Mouse (Mus musculus): ENCODE results near the gene Rtn4rl1. TPM values are rescaled to one million over a fixed set of nuclear protein-coding genes. Genes with fewer than 3 reads are reported as not detected.

Rtn4rl1 gene
- total RNA-seq (2023), result under 1 TPM; 0.22 TPM

GRCm38 (mm10) chr11:75193256-75194071 lies at the start of gene Rtn4rl1:
Gene Rtn4rl1 (plus strand): TSS chr11:75193783.

GRCm38 (mm10) chr11:75169405-75170080 lies 24.0 kb upstream of the Rtn4rl1 start, which contains the start of gene Hic1:
Gene Hic1 (minus strand): TSS chr11:75169519.

GRCm38 (mm10) chr11:75178672-75179208 lies 14.8 kb upstream of the Rtn4rl1 start, which contains the start of gene Ovca2:
Gene Ovca2 (minus strand): TSS chr11:75178835.

GRCm38 (mm10) chr11:75190905-75191441 lies 2.6 kb upstream of the Rtn4rl1 start, which contains the start of gene Dph1:
Gene Dph1 (minus strand): TSS chr11:75191241.

Other genes with a start within 250 kb of the Rtn4rl1 start
- 1 to 10 TPM in 1 of 2 experiments, under 1 TPM in 1; 0.37 to 1.1 TPM for gene Hic1, start 24.3 kb upstream of the Rtn4rl1 start, total RNA-seq (2023)
- 1 to 10 TPM; 6.5 to 6.6 TPM for gene Ovca2, start 14.9 kb upstream of the Rtn4rl1 start, total RNA-seq (2023)
- gene Dph1, start 2.5 kb upstream of the Rtn4rl1 start, total RNA-seq (2023), result 1 to 10 TPM; 3.7 to 4.7 TPM
- gene Rpa1, start 154.5 kb downstream of the Rtn4rl1 start, total RNA-seq (2023), result 10 to 100 TPM; 65.0 to 79.0 TPM
- gene Smyd4, start 154.7 kb downstream of the Rtn4rl1 start, total RNA-seq (2023), result 1 to 10 TPM; 3.2 to 4.4 TPM
- 10 to 100 TPM; 13.1 to 16.6 TPM for gene Serpinf1, start 228.9 kb downstream of the Rtn4rl1 start, total RNA-seq (2023)
- gene Serpinf2, start 245.8 kb downstream of the Rtn4rl1 start, total RNA-seq (2023), result not detected